Mouse (Mus musculus) spleen, embryonic (tissue): ENCODE results near the gene Fam129b.

Source experiments
- CTCF ChIA-PET: fragments of 350-600 bp; sonication (Branson Sonifier 250); formaldehyde crosslinking; loops from one replicate; lab custom pipeline; 2022; lab: Charles Lee

Fam129b gene

GRCm38 (mm10) chr2:32921801-32922380, 46.0 kb downstream of the Fam129b start:
- CTCF ChIA-PET: no interaction called here

DNA sequence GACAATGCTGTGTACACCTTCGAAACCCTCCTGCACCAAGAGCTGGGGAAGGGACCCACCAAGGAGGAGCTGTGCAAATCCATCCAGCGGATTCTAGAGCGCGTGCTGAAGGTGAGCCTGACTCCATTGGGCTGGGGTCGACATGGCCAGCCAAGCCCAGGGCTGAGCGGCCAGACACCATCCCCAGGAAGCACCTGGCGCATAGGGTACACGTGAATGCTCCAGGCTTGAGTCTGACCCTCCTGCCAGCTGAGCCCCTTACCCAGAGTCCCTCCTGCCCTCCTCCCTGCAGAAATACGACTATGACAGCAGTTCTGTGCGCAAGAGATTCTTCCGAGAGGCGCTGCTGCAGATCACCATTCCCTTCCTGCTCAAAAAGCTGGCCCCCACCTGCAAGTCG, 46.6 kb downstream of the Fam129b start:
- CTCF ChIA-PET: no interaction called here

DNA sequence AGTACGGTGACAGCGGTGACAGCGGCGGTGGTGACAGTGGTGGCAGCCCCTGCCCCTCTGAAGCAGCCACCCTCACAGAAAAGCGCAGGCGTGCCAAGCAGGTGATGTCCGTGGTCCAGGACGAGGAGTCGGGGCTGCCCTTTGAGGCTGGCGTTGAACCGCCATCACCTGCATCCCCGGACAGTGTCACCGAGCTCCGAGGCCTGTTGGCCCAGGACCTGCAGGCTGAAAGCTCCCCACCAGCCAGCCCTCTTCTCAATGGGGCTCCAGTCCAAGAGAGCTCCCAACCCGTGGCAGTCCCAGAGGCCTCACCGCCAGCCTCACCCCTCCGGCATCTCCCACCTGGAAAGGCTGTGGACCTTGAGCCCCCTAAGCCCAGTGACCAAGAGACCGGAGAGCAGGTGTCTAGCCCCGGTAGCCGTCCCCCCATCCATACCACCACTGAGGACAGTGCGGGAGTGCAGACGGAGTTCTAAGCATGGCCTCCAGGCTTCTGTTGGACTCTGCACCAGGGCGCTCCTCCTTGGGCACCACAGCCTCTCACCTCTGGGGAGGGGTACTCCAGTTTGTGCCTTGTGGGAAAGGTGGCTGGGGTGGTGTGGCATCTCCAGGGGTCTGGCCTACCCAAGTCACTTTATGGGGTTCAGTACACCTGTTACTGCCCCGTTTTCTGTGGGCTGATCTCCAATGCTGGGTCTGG, 47.8 kb downstream of the Fam129b start:
- CTCF ChIA-PET: interaction anchor here (1.5 kb wide), 1 partner anchor 13 kb away, joined by 4 read pairs; no protein-coding TSS in a partner anchor

DNA sequence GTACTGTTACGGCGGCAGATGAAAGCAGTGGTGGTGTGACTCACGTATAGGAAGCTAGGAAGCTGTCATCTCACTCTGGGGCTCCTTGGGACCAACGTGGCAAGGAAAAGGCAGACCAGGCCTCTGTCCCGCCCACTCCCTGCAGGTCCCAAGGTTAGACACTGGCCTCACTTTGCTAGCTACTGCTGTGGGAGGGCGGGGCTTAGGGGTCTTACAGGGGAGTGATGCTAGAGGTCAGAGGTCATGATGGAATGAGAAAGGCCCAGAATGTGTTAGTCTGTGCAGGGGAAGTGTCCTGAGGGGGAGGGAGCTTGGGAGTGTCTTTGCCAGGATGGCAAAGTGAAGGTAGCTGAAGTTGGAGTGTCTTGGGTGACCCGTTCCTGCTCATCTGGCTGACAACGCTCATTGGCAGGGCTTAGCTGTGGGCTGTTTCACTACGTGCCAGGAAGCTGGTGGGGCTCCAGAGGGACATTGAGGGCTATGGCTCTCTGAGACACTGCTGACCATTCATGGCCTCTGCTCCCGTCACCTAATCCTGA, 48.5 kb downstream of the Fam129b start:
- CTCF ChIA-PET: interaction anchor here (0.5 to 1.5 kb wide), 2 partner anchors 13 to 117 kb away, joined by 4 to 8 read pairs; no protein-coding TSS in a partner anchor

DNA sequence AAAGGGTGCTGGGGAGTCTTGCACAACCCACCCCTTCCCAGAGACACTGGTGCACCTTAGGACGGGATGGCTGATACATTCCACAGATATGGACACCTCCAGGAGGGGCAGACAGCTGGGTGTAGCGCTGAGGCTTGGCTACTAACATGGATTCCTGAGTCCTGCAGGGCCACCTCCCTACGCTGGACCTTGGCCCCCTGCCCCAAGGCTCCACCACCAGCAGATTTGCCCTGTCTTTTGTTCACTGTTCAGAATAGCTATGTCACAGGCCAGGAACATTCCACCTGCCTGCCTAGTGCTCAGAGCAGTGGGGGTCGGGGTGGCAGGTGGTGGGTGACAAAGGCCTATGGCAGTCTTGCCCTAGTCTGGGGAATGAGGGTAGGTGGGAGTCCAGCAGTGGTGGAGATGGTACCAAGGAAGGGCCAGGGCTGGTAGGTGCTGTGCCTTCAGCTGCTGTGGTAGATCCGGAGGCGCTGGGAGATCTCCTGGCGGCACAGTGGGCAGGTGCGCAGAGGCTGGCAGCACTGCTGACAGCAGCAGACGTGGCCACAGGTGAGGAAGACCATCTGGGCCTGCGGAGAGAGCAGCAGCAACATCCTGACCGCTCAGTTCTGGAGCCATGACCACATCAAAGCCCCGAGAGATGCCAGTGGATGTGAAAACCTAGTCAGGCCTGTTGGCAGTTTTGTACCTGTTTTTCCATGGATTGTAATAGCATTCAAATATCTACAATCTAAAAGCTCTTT, 50.6 kb downstream of the Fam129b start:
- CTCF ChIA-PET: no interaction called here

- CTCF ChIA-PET: interaction anchor here (0.5 to 0.6 kb wide), 3 partner anchors 8 to 420 kb away, joined by 3 to 5 read pairs (median 3); no protein-coding TSS in a partner anchor
These were observed 51.8 kb downstream of the Fam129b start for GRCm38 (mm10) chr2:32927624-32928234.

DNA sequence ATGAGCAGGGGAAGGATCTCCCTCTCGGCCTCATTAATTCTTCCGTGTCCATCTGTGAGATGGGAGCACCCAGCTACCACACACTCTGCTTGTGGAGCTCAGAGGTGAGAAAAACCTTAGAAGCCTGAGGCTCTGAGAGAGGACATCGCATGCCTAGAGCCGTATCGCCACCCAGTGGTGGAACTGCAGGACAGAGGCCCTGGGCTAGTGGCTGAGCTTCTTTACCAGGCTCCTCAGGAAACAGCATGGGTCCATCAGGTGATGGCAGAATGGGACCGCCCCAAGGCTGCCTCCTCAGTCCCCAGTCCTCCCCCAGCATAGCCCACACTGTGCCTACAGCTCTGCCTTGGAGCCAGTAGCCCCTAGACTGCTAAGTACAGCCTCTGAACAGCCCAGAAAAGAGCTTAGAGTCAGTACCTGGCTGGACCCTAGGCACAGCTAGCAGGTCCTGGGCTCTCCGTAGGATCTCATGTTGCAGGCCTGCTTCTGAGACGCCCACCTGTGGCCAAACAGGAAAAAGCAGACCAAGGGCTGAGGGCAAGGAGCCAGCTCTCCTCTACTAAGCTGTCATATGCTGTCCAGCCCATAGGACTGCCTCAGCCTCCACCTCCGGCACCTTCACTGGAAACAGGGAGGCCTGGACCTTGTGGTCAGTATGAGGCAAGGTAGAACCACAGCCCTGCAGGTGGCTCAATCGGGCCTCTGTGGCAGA, 52.5 kb downstream of the Fam129b start:
- CTCF ChIA-PET: interaction anchor here (0.6 kb wide), 1 partner anchor 9 kb away, joined by 3 read pairs; no protein-coding TSS in a partner anchor

DNA sequence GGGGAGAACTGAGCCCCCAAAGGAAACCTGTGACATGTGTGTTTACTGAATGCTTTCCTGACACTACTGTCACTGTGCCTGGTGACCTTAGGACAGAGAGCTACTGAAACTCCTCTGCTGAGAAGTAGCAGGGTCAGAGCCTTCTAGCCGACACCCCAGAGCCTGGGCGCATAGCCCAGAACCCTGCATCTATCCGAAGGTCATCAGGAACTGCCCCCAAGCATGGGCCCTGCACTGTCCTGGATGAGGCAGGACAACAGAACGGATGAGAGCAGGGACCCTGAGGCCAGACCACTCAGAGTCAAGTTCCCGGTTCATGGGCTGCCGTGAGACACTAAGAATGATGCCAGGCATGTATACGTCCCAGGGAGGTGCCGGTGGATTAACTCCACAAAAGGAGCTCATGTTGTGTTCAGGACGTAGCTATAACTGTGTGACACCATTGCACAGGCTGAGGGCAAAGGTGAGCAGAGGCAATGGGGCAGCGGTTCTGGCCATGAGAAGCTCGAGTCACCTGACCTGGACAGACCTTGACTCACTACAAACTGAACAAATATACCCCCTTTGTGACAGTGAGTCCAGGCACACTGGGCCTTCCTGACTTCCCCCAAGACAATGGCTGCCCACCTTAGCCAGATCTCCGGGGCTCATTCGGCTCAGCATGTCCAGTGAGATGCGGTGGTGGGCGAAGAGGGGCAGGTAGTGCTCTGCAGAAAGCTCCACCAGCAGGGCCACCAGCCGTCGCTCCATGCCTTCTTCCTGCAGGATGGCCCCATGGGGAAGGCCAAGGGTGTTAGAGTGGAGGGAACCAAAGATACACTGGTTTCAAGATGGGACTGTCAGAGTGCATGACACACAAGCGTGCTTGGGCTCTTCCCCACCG, 53.3 kb downstream of the Fam129b start:
- CTCF ChIA-PET: no interaction called here

- CTCF ChIA-PET: no interaction called here
These were observed 55.8 kb downstream of the Fam129b start for GRCm38 (mm10) chr2:32931730-32932129.

GRCm38 (mm10) chr2:32938741-32939140, 62.8 kb downstream of the Fam129b start:
- CTCF ChIA-PET: interaction anchor here (0.5 kb wide), 1 partner anchor 1374 kb away, joined by 6 read pairs; no protein-coding TSS in a partner anchor

GRCm38 (mm10) chr2:32939418-32939817, 63.5 kb downstream of the Fam129b start:
- CTCF ChIA-PET: no interaction called here

GRCm38 (mm10) chr2:32940483-32940882, 64.6 kb downstream of the Fam129b start:
- CTCF ChIA-PET: interaction anchor here (0.6 kb wide), 1 partner anchor 29 kb away, joined by 3 read pairs; no protein-coding TSS in a partner anchor

DNA sequence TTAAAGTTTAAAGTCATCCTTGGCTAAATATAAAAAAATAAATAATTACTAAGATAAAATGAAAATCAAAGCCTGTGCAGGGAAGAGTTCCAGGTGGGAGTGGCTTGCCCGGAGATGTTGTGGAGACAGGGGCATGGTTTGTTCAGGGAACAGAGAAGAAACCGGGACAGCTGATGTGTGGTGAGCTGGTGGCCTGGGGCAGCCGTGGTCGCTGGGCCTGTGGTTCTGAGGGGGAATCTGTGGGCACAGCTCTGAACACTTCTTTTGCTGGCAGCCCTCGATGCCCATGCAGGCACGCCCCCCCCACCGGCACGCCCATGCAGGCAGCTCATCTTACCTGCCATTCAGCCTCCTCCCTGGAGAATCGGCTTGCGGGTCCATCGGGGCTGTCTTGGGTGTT, 71.5 kb downstream of the Fam129b start:
- CTCF ChIA-PET: no interaction called here

- CTCF ChIA-PET: no interaction called here
These were observed 78.7 kb downstream of the Fam129b start for GRCm38 (mm10) chr2:32954581-32954980.

DNA sequence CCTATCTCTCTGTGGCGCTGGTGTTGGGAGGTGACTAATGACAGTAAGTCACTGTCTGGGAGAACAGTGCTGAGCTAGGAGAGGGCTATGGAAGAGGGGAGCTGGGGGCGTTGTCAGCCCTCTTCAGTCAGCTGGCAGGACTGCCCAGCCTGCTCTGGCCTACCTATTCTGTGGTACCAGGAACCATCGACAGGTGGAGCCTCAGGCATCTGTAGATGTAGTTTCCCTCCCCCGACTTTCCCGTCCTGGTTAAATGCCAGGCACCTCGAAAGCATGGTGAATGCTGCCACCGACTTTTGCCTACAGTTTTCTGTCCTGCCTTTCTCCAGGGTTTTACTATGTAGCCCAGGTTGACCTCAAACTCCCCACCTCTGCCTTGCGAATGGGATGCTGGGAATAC, 81.4 kb downstream of the Fam129b start:
- CTCF ChIA-PET: interaction anchor here (1.0 kb wide), 1 partner anchor 21 kb away, joined by 3 read pairs; no protein-coding TSS in a partner anchor

- CTCF ChIA-PET: no interaction called here
These were observed 84.4 kb downstream of the Fam129b start for GRCm38 (mm10) chr2:32960273-32960672.

DNA sequence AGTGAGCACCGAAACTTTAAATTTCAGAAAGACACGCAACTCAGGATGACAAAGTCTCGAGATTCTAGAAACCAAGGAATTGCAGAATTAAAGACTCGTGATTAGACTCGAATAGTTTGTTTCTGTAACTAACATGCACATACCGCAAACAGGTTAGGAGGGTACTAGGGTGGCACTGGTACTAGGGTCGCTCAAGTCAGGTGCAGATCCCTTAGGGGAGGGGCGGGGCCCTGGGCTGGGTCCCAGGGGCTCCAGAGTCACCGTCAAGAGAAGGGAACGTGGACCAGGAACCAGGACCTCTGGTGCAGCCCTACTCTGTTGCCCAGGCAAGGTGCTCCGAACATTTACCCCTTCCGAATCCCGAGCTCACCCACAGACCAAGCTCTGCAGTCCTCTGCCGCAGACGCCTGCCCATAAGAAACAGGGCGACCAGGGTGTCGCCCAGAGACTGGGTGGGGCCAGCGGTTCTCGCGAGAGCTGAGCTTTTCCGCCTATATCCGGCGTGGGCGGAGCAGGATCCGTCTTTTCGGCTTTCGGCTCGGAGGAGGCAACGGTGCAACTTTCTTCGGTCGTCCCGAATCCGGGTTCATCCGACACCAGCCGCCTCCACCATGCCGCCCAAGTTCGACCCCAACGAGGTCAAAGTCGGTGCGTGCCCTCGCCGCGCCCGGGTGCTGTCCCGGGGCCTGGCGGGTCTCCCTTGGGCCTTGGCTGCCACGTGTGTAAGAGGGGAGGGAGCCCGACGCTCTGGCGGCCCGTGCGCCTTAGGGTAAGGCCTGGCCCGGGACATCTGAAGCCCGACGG, 85.5 kb downstream of the Fam129b start, which contains the start of the genes Rpl12 and Lrsam1:
Rpl12 (plus strand) TSS at position 368 of the 804 bp plus-strand sequence.
Lrsam1 (minus strand) TSS at position 423 of the 804 bp plus-strand sequence.
- CTCF ChIA-PET: no interaction called here

GRCm38 (mm10) chr2:32962062-32962874, 86.4 kb downstream of the Fam129b start:
- CTCF ChIA-PET: no interaction called here
